Mouse (Mus musculus) liver, postnatal 0 days (tissue): ENCODE measurements around the gene Lrmda. TPM values are rescaled to one million over a fixed set of nuclear protein-coding genes. Genes with fewer than 3 reads are reported as not detected.

Experiments used
- ATAC-seq: fragments of 200-750 bp; cut with Nextera tagmentation; 2 replicates; pipeline ENCODE4 v1.8.0; 2017; ENCODE audit warnings: mild to moderate bottlenecking, moderate library complexity
- DNase-seq: peaks from one replicate; pipeline ENCODE4 v3.0.0-alpha.2; 2016
- H3K27ac ChIP-seq: fragments of 300-500 bp; sonication (generic); 2 replicates; pipeline ENCODE4 v1.5.1; 2014; ENCODE audit warnings: antibody characterized with exemption, moderate library complexity, mild to moderate bottlenecking, low read depth
- H3K27me3 ChIP-seq: fragments of 300-500 bp; sonication (generic); 2 replicates; pipeline ENCODE4 v1.6.1; 2014; ENCODE audit warnings: low read length, control low read depth, mixed read lengths; ENCODE audit not compliant: insufficient read depth
- H3K36me3 ChIP-seq: fragments of 300-500 bp; sonication (generic); replicated peaks from 2 replicates; pipeline ENCODE4 v1.6.1; 2014; ENCODE audit warnings: mild to moderate bottlenecking, control low read depth, low read length, moderate library complexity, mixed read lengths; ENCODE audit not compliant: insufficient read depth
- H3K4me1 ChIP-seq: fragments of 300-500 bp; sonication (generic); 2 replicates; pipeline ENCODE4 v1.6.1; 2014; ENCODE audit warnings: antibody characterized with exemption, mild to moderate bottlenecking, control low read depth; ENCODE audit not compliant: insufficient read depth
- H3K4me2 ChIP-seq: fragments of 300-500 bp; sonication (generic); 2 replicates; pipeline ENCODE4 v1.6.1; 2014; ENCODE audit warnings: low read depth, mild to moderate bottlenecking, low read length, moderate library complexity, mixed read lengths
- H3K4me3 ChIP-seq: fragments of 300-500 bp; sonication (generic); 2 replicates; pipeline ENCODE4 v1.5.1; 2014; ENCODE audit warnings: low read depth, low read length
- H3K9ac ChIP-seq: fragments of 300-500 bp; sonication (generic); replicated peaks from 2 replicates; pipeline ENCODE4 v1.6.1; 2014; ENCODE audit warnings: mild to moderate bottlenecking, moderate library complexity
- H3K9me3 ChIP-seq: fragments of 300-500 bp; sonication (generic); 2 replicates; pipeline ENCODE4 v1.6.1; 2016; ENCODE audit warnings: mild to moderate bottlenecking, control low read depth, low read length, mixed read lengths
- CTCF ChIP-seq: sonication (generic); IDR thresholded peaks from 2 replicates; pipeline ENCODE4 v1.5.1; 2016; ENCODE audit warnings: antibody characterized with exemption, low read depth
- EP300 ChIP-seq: IDR thresholded peaks from 2 replicates; pipeline ENCODE4 v1.6.1; 2016; ENCODE audit warnings: antibody characterized with exemption, low read depth, mild to moderate bottlenecking
- WGBS: fragments of 180-500 bp; shearing (Covaris S2); extraction: QIAGEN DNeasy Blood & Tissue Kit; methylation state at CpG from one replicate; pipeline ENCODE4 v1.1.7; 2014; ENCODE audit not compliant: insufficient replicate concordance; 5-methylcytosine and 5-hydroxymethylcytosine counted together
- polyA plus RNA-seq: library from polyadenylated mRNA; unstranded; fragments of >200 nt; fragmentation: Nextera tagmentation; extraction: Ambion mirVana; gene quantifications from 2 replicates; pipeline ENCODE4 v1.2.1, GENCODE M21; 2015

Gene Lrmda
- polyA plus RNA-seq, 1 experiment from 2014 or later: 0.28 TPM

- WGBS: 75% methylated on average over 2 of the region's 2 CpGs
These were observed 888.5 kb downstream of the Lrmda start for GRCm38 (mm10) chr14:22908006-22908405.

GRCm38 (mm10) chr14:22915463-22915862, 896.0 kb downstream of the Lrmda start:
- WGBS: 86% methylated on average over 3 of the region's 3 CpGs
- ATAC-seq: no peak

More at GRCm38 (mm10) chr14:22908006-22908405, 888.5 kb downstream of the Lrmda start:
- Histone ChIP-seq H3K27me3 (no peaks in the 10 kb centered on the region), H3K4me3 (no peak overlapping the region), H3K4me1 (no peaks in the 10 kb centered on the region), H3K36me3 (no peaks in the 10 kb centered on the region), H3K9ac (no peak overlapping the region), H3K4me2 (no peak overlapping the region), H3K27ac (no peak overlapping the region), H3K9me3 (no peaks in the 10 kb centered on the region)
- ATAC-seq (no peak), DNase-seq (no peak)
- TF ChIP-seq EP300: no peak
- no peak for TF ChIP-seq CTCF

DNA sequence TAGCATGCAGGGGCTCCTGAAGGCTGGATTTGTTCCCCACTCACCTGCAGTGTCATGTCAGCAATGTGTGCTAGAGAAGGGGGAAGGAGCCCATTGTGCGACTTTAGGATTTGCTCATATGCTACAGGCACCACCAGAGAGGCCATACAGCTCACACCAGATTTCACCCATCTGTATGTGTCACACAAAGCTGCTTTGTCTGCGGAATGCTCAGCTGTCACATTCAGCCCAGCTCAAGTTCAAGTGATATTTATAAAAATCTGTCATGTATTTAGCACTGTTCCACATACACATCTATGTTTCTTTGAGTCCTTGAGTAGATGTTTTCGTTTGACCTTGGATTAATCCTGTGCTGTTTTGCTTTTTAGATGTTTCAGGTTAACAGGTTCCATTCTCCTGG, 899.0 kb downstream of the Lrmda start:
- no peak overlapping the region for H3K9ac ChIP-seq
- H3K36me3 ChIP-seq: no peaks in the 10 kb centered on the region
- no peaks in the 10 kb centered on the region for H3K27me3 ChIP-seq
- no peak overlapping the region for H3K27ac ChIP-seq
- H3K4me3 ChIP-seq: no peak overlapping the region
- 74% methylated on average over 3 of the region's 3 CpGs for WGBS
- no peak overlapping the region for H3K4me2 ChIP-seq
- no peaks in the 10 kb centered on the region for H3K4me1 ChIP-seq
- ATAC-seq: no peak
- no peak for TF ChIP-seq CTCF
- TF ChIP-seq EP300: no peak
- DNase-seq: no peak
- H3K9me3 ChIP-seq: no peaks in the 10 kb centered on the region

More at GRCm38 (mm10) chr14:22915463-22915862, 896.0 kb downstream of the Lrmda start:
- Histone ChIP-seq H3K4me1 (no peaks in the 10 kb centered on the region), H3K4me2 (no peak overlapping the region), H3K9ac (no peak overlapping the region), H3K36me3 (no peaks in the 10 kb centered on the region), H3K9me3 (no peaks in the 10 kb centered on the region), H3K27ac (no peak overlapping the region), H3K4me3 (no peak overlapping the region), H3K27me3 (no peaks in the 10 kb centered on the region)
- DNase-seq: no peak
- TF ChIP-seq CTCF: no peak
- no peak for TF ChIP-seq EP300

DNA sequence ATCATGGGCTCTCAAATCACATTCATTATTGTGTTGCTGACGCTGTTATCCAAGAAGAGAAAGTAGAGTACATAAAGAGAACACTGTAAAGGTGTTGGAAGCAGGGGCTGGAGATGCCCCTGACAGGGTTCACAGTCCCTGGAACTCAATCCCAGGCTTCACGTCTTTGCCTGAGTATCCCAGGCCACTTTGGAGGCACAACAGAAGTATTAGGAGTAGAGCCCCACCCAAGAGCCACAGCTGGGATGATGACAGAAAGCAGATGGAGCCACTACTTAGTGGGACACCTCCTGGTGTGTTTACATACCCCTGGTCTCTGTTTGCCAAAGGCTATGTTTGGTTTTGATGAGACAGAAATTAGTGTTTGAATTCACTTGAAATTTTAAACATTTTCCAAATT, 899.4 kb downstream of the Lrmda start:
- Histone ChIP-seq H3K9me3 (no peaks in the 10 kb centered on the region), H3K27me3 (no peaks in the 10 kb centered on the region), H3K4me3 (no peak overlapping the region), H3K4me1 (no peaks in the 10 kb centered on the region), H3K36me3 (no peaks in the 10 kb centered on the region), H3K4me2 (no peak overlapping the region), H3K9ac (no peak overlapping the region), H3K27ac (no peak overlapping the region)
- no peak for TF ChIP-seq EP300
- no peak for TF ChIP-seq CTCF
- 69% methylated on average over 2 of the region's 2 CpGs for WGBS
- DNase-seq (no peak), ATAC-seq (no peak)

- H3K27me3 ChIP-seq: no peaks in the 10 kb centered on the region
- H3K4me1 ChIP-seq: no peaks in the 10 kb centered on the region
These were observed 901.6 kb downstream of the Lrmda start for GRCm38 (mm10) chr14:22921152-22921551.

DNA sequence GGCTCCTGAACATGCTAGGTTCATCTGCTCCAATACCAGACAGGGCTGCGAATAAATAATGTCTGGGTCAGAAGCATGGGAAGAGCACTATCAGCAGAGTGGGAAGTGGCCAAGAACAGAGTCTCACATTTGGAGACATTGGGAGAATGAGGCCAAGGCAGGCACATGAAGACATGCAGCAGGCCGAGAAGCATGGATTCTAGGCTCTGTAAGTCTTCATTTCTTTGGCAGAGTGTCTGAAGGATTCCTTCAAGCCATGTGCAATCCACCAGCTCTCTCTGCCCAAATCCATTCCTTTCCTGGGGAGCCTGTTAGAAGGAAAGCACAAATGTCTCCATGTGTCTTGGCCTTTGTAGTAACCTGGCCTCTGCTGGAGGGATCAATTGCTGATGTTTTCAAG, 902.3 kb downstream of the Lrmda start:
- WGBS: 73% methylated on average over 2 of the region's 2 CpGs
- Histone ChIP-seq H3K4me2 (no peak overlapping the region), H3K27ac (no peak overlapping the region), H3K36me3 (no peaks in the 10 kb centered on the region), H3K4me3 (no peak overlapping the region), H3K9ac (no peak overlapping the region), H3K4me1 (no peaks in the 10 kb centered on the region), H3K27me3 (no peaks in the 10 kb centered on the region), H3K9me3 (no peaks in the 10 kb centered on the region)
- no peak for ATAC-seq
- TF ChIP-seq EP300: no peak
- no peak for TF ChIP-seq CTCF
- DNase-seq: no peak

More at GRCm38 (mm10) chr14:22921152-22921551, 901.6 kb downstream of the Lrmda start:
- ATAC-seq (no peak), DNase-seq (no peak)
- Histone ChIP-seq H3K9ac (no peak overlapping the region), H3K9me3 (no peaks in the 10 kb centered on the region), H3K27ac (no peak overlapping the region), H3K4me2 (no peak overlapping the region), H3K36me3 (no peaks in the 10 kb centered on the region), H3K4me3 (no peak overlapping the region)
- TF ChIP-seq CTCF (no peak), EP300 (no peak)

GRCm38 (mm10) chr14:22922571-22922970, 903.1 kb downstream of the Lrmda start:
- TF ChIP-seq EP300 (no peak), CTCF (no peak)
- no peak overlapping the region for H3K4me2 ChIP-seq
- no peaks in the 10 kb centered on the region for H3K4me1 ChIP-seq
- no peak for DNase-seq
- no peaks in the 10 kb centered on the region for H3K9me3 ChIP-seq
- no peaks in the 10 kb centered on the region for H3K27me3 ChIP-seq
- H3K27ac ChIP-seq: no peak overlapping the region
- ATAC-seq: no peak
- no peak overlapping the region for H3K9ac ChIP-seq
- 75% methylated on average over 4 of the region's 4 CpGs for WGBS
- H3K36me3 ChIP-seq: no peaks in the 10 kb centered on the region
- no peak overlapping the region for H3K4me3 ChIP-seq
